Mouse (Mus musculus) G1E (cell line): ENCODE measurements around the gene Acr.

Source experiments
- CTCF ChIP-seq: IDR thresholded peaks from 2 replicates; pipeline ENCODE4 v1.5.1; 2012; ENCODE audit warnings: low read depth, low read length, inconsistent platforms, mixed read lengths
- GATA1 ChIP-seq: IDR thresholded peaks from 2 replicates; pipeline ENCODE4 v1.6.1; 2012; ENCODE audit warnings: borderline replicate concordance, low read length, inconsistent platforms, mixed read lengths
- POLR2AphosphoS5 ChIP-seq: IDR thresholded peaks from 2 replicates; pipeline ENCODE4 v1.6.1; 2012; ENCODE audit warnings: low read depth, low read length, inconsistent platforms; ENCODE audit not compliant: insufficient replicate concordance
- TAL1 ChIP-seq: conservative IDR thresholded peaks from 2 replicates; pipeline ENCODE4 v1.6.1; 2012; ENCODE audit warnings: low read depth, low read length, inconsistent platforms, mixed read lengths

DNA sequence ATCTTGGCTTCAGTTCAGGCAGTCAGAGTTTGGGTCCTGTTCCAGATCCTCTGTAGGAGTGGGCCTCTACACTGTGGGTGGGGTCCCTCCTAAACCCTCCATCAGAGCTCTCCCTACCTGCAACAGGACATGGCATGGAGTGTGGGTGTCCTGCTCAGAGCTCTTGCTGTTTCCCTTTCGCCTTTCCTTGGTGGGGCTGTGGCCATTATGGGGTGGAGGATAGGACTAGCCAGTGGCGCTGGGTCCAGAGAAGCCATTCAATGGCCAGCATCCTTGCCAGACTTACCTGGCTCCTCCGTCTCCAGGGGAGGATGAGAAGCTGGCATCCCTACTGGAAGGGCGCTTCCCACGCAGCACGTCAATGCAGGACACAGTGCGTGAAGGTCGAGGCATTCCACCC, 20.8 kb upstream of the Acr start:
- no peak for TF ChIP-seq CTCF
- TF ChIP-seq POLR2AphosphoS5: no peak
- no peak for TF ChIP-seq TAL1
- no peak for TF ChIP-seq GATA1
